Mouse (Mus musculus): ENCODE data around the gene Nfe2l2. TPM values are rescaled to one million over a fixed set of nuclear protein-coding genes. Genes with fewer than 3 reads are reported as not detected.
A peak's percentile ranks its signal among the peaks of the same experiment; 100 is the strongest.

The Nfe2l2 gene
- polyA plus RNA-seq (2014; fragmentation: Nextera tagmentation; extraction: Ambion mirVana) = 69.6 and 77.5 TPM in 2 replicates

DNA sequence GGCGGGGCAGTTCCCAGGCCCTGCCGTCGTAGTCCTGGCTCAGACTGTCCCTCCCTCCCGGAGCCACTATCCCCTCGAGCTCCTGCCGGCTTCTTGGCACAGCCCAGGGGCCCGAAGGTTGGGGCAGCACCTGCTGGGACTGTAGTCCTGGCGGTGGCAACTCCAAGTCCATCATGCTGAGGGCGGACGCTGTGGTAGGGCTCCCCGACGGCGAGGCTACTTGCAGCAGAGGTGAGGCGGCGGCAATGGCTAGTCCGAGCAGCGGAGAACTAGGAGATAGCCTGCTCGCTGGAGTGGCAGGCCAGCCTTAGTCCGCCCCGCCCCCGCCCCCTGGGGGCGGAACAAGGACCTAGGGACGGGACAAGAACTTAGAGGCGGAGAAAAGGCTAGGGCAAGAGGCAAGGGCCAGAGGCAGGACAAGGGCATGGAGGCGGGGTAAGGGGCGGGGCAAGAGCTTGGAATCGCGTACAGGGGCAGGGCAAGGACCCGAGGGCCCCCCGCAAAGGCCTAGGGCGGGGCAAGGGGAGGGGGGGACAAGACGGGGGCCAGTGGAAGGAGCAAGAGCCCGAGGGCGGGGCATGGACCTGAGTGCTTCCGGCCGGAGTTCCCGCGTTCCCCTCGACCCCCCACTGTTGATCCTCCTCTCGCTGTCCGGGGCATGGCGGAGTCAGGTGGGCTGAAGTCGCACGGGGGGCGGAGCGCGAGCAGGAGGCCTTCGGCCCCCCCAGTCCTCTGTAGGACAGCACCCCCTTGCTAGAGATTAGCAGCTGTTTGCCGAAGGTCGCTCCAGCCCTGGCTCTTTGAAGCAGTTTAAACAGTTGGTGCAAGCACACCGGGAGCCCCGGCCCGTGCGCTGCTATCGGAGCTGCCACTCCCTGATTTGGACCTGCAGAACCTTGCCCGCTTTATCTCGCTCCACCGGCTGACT, at the start of gene Nfe2l2:
Gene Nfe2l2, minus strand, starts transcription at position 408 of the 928 bp plus-strand sequence.
- H3K9ac ChIP-seq (ENCODE audit: low read depth, low read length) = peak within 1 kb of the TSS; percentile 90
- DNase-seq (ENCODE audit: low spot score) = peak; percentile 99
- peak within 1 kb of the TSS; percentile 99 for H3K27ac ChIP-seq (ENCODE audit: low read depth, low read length)
- under 1% methylated on average over 56 of the region's 58 CpGs for WGBS
- H3K4me3 ChIP-seq (ENCODE audit: low read depth, low read length) = peak within 1 kb of the TSS; percentile 73
- peaks cover 36% of the 10 kb centered on the region for H3K4me1 ChIP-seq (replicated peaks; ENCODE audit: control insufficient read depth, insufficient read depth, low read length)
- H3K36me3 ChIP-seq (ENCODE audit: control insufficient read depth, insufficient read depth, low read length) = no peaks in the 10 kb centered on the region
- H3K9me3 ChIP-seq (ENCODE audit: control insufficient read depth, low read length) = no peaks in the 10 kb centered on the region
- peak; percentile 91 for ATAC-seq (replicated peaks; ENCODE audit: low FRiP score)
- no peaks in the 10 kb centered on the region for H3K27me3 ChIP-seq (replicated peaks; ENCODE audit: control insufficient read depth, insufficient read depth, low read length)
- peak within 1 kb of the TSS; percentile 67 for H3K4me2 ChIP-seq

DNA sequence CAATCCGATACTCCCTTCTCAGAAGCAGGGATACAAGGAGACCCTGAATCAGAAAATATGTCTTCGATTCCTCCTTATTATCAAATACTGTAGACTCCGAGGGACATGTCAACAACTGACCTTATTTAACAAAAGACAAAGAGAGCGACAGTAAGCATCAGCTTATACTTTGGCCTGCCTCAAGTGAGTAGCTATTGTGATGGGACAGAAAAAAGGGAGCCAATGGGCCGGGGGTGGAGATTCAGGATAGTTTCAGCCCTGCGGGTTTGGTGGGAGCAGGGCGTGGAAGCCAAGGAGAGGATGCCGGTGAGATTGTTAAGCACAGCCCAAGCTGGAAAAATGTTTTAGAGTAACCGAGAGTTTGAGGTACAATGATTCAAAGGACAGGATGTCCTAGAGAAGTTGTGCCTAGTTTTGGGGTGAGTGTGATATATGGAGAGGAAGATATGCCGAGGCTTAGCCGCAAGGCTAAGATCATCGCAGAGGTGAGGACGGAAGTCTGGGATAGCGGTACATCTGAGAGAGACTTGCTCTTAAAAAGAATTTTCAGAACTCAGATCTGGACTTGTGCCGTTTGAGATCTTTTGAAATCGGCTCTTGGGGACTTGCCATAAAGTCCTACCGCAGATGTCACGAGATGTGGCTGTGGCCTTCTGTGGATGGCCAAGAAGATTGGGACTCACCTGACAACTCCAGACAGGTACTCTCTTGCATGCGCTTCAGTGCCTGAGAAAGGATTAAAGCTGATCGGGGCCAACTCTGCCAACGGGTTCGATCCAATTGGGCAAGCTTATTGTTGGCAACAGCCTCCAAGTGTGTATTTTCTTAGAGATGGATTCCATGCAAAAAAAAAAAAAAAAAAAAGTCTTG, 48.1 kb upstream of the Nfe2l2 start:
- Histone ChIP-seq H3K4me1 (replicated peaks; ENCODE audit: control insufficient read depth, insufficient read depth, low read length) (no peaks in the 10 kb centered on the region), H3K36me3 (ENCODE audit: control insufficient read depth, insufficient read depth, low read length) (no peaks in the 10 kb centered on the region), H3K9ac (ENCODE audit: low read depth, low read length) (no peak overlapping the region), H3K4me2 (no peak overlapping the region), H3K4me3 (ENCODE audit: low read depth, low read length) (no peak overlapping the region), H3K27me3 (replicated peaks; ENCODE audit: control insufficient read depth, insufficient read depth, low read length) (no peaks in the 10 kb centered on the region), H3K27ac (ENCODE audit: low read depth, low read length) (no peak overlapping the region), H3K9me3 (ENCODE audit: control insufficient read depth, low read length) (no peaks in the 10 kb centered on the region)
- DNase-seq (ENCODE audit: low spot score) (no peak), ATAC-seq (replicated peaks; ENCODE audit: low FRiP score) (no peak)
- 88% methylated on average over 22 of the region's 22 CpGs for WGBS

DNA sequence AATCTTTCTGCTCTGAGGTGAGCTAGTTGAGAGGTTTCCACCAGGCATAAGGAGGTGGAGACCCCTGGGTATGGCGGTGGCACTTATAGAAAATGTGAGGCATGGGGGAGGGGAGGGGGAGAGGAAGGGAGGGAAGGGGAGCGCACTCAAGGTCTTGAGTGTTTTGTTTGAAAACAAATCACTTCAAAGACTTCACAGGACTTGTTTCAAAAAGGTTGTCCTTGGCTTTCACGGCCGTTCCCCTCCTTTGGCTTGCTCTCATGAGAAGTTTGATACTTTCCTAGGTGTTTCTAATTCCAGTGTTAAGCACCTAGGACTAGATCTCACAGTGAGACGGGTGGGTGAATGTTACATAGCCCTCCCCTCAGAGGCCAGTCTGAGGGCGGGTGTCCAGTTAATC, 47.5 kb upstream of the Nfe2l2 start:
- no peak for ATAC-seq (replicated peaks; ENCODE audit: low FRiP score)
- 70% methylated on average over 6 of the region's 6 CpGs for WGBS

DNA sequence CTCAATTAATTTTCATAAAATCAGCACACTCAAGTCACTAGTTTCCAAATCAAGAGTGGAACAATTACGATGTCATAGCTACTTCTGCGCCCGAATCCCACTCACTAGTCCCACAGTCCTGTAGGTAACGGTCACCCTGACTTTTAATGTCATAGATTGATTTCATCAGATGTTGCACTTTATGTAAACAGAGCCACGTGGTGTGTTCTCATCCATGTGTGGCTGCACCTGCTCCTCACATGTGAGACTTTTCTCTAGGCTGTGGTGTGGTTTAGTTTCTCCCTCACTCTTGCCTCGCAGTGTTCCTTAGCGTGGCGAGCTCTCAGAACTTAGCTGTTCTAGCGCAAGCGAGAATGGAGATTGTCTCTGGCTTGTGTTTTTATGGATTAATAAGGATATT, 46.4 kb upstream of the Nfe2l2 start:
- H3K27ac ChIP-seq (ENCODE audit: low read depth, low read length) = no peak overlapping the region
- DNase-seq (ENCODE audit: low spot score) = no peak
- WGBS = 87% methylated on average over 10 of the region's 10 CpGs

More for the DNA sequence above, 47.5 kb upstream of the Nfe2l2 start:
- Histone ChIP-seq H3K4me2 (no peak overlapping the region), H3K27ac (ENCODE audit: low read depth, low read length) (no peak overlapping the region), H3K4me1 (replicated peaks; ENCODE audit: control insufficient read depth, insufficient read depth, low read length) (no peaks in the 10 kb centered on the region), H3K9me3 (ENCODE audit: control insufficient read depth, low read length) (no peaks in the 10 kb centered on the region), H3K27me3 (replicated peaks; ENCODE audit: control insufficient read depth, insufficient read depth, low read length) (no peaks in the 10 kb centered on the region), H3K4me3 (ENCODE audit: low read depth, low read length) (no peak overlapping the region), H3K9ac (ENCODE audit: low read depth, low read length) (no peak overlapping the region), H3K36me3 (ENCODE audit: control insufficient read depth, insufficient read depth, low read length) (no peaks in the 10 kb centered on the region)
- no peak for DNase-seq (ENCODE audit: low spot score)

DNA sequence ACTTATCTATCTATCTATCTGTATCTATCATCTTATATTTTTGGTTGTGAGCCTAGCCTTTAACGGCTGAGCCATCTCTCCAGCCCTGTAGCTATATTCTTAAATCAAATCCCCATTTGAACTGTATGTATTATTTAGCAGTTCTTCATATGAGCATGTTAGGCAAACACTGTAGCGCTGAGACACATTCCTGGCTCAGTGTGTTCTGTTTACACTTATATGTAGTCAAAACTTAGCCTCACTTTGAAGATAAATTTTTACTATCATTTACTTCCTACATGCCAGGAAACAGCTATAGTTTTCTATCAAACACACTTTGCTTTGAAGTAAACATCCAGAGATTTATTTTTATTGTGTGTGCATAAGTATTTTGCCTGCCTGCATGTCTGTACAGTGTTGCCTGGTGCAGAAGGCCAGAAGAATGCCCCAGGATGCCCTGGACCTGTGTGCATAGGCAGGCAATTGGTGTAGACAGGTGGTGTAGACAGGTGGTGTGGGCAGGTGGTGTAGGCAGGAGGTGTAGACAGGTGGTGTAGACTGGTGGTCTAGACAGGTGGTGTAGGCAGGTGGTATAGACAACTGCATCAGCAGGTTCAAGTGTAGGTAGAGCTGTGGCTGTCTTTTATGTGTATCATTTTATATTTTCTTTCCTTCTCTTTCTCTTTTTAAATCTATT, 45.7 kb upstream of the Nfe2l2 start:
- 90% methylated on average over 2 of the region's 2 CpGs for whole genome bisulfite sequencing
- no peaks in the 10 kb centered on the region for H3K9me3 ChIP-seq (ENCODE audit: control insufficient read depth, low read length)
- no peaks in the 10 kb centered on the region for H3K27me3 ChIP-seq (replicated peaks; ENCODE audit: control insufficient read depth, insufficient read depth, low read length)

More for the DNA sequence above, 46.4 kb upstream of the Nfe2l2 start:
- Histone ChIP-seq H3K9me3 (ENCODE audit: control insufficient read depth, low read length) (no peaks in the 10 kb centered on the region), H3K27me3 (replicated peaks; ENCODE audit: control insufficient read depth, insufficient read depth, low read length) (no peaks in the 10 kb centered on the region), H3K4me1 (replicated peaks; ENCODE audit: control insufficient read depth, insufficient read depth, low read length) (no peaks in the 10 kb centered on the region), H3K36me3 (ENCODE audit: control insufficient read depth, insufficient read depth, low read length) (no peaks in the 10 kb centered on the region), H3K9ac (ENCODE audit: low read depth, low read length) (no peak overlapping the region), H3K4me2 (no peak overlapping the region), H3K4me3 (ENCODE audit: low read depth, low read length) (no peak overlapping the region)
- no peak for ATAC-seq (replicated peaks; ENCODE audit: low FRiP score)

DNA sequence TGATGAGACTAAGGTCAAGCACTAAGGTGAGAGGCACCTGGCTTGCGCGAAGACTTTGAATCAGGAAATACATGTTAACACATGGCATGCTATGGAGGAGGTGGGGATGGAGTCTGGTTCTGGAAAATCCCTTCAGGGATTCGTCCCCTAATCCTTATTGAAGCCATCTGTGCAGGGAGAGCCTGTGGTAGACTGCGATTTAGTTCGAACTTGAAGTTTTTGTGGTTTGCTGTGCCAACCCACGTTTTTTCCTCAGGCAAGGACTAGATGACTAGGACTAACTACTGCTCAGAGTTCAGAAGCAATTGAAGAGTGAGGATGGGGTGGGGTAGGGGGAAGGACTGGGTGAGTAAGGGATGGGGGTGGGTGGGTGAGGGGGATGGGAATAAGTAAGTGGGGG, 44.4 kb upstream of the Nfe2l2 start:
- DNase-seq (ENCODE audit: low spot score) = no peak
- WGBS = 85% methylated on average over 6 of the region's 6 CpGs

More for the DNA sequence above, 45.7 kb upstream of the Nfe2l2 start:
- DNase-seq (ENCODE audit: low spot score) = no peak
- Histone ChIP-seq H3K27ac (ENCODE audit: low read depth, low read length) (no peak overlapping the region), H3K36me3 (ENCODE audit: control insufficient read depth, insufficient read depth, low read length) (no peaks in the 10 kb centered on the region), H3K4me2 (no peak overlapping the region), H3K4me1 (replicated peaks; ENCODE audit: control insufficient read depth, insufficient read depth, low read length) (no peaks in the 10 kb centered on the region), H3K4me3 (ENCODE audit: low read depth, low read length) (no peak overlapping the region), H3K9ac (ENCODE audit: low read depth, low read length) (no peak overlapping the region)
- no peak for ATAC-seq (replicated peaks; ENCODE audit: low FRiP score)

DNA sequence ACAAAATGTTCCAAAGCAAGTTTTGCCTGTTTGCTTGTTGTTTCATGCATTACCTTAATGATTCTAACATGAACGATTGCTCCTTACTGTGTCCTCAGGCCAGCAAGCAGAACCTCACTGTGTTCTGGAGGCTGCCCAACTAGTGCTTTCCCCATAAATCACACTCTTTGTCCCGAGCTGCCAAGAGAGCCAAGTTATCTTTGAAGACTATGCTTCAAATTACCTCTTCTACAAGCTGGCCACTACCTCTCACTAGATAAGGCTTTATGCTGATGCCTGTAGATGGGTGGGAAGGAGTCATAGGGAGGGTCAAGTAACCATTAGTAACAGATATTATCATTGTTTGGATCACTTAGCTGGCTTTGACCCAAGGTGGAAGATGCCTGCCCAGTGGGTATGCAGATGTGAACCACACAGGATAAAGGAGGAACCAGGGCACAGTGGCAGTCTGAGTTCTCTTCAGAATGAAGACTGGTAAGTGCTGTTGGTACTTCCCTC, 32.6 kb upstream of the Nfe2l2 start:
- WGBS = 53% methylated on average over 2 of the region's 2 CpGs
- no peaks in the 10 kb centered on the region for H3K9me3 ChIP-seq (ENCODE audit: control insufficient read depth, low read length)
- H3K4me2 ChIP-seq = no peak overlapping the region
- H3K4me1 ChIP-seq (replicated peaks; ENCODE audit: control insufficient read depth, insufficient read depth, low read length) = no peaks in the 10 kb centered on the region
- no peaks in the 10 kb centered on the region for H3K36me3 ChIP-seq (ENCODE audit: control insufficient read depth, insufficient read depth, low read length)
- no peaks in the 10 kb centered on the region for H3K27me3 ChIP-seq (replicated peaks; ENCODE audit: control insufficient read depth, insufficient read depth, low read length)
- H3K27ac ChIP-seq (ENCODE audit: low read depth, low read length) = no peak overlapping the region
- no peak overlapping the region for H3K9ac ChIP-seq (ENCODE audit: low read depth, low read length)
- no peak overlapping the region for H3K4me3 ChIP-seq (ENCODE audit: low read depth, low read length)
- DNase-seq (ENCODE audit: low spot score) (no peak), ATAC-seq (replicated peaks; ENCODE audit: low FRiP score) (no peak)

More for the DNA sequence above, 44.4 kb upstream of the Nfe2l2 start:
- Histone ChIP-seq H3K9ac (ENCODE audit: low read depth, low read length) (no peak overlapping the region), H3K36me3 (ENCODE audit: control insufficient read depth, insufficient read depth, low read length) (no peaks in the 10 kb centered on the region), H3K9me3 (ENCODE audit: control insufficient read depth, low read length) (no peaks in the 10 kb centered on the region), H3K4me2 (no peak overlapping the region), H3K27me3 (replicated peaks; ENCODE audit: control insufficient read depth, insufficient read depth, low read length) (no peaks in the 10 kb centered on the region), H3K4me3 (ENCODE audit: low read depth, low read length) (no peak overlapping the region), H3K27ac (ENCODE audit: low read depth, low read length) (no peak overlapping the region), H3K4me1 (replicated peaks; ENCODE audit: control insufficient read depth, insufficient read depth, low read length) (no peaks in the 10 kb centered on the region)
- no peak for ATAC-seq (replicated peaks; ENCODE audit: low FRiP score)

DNA sequence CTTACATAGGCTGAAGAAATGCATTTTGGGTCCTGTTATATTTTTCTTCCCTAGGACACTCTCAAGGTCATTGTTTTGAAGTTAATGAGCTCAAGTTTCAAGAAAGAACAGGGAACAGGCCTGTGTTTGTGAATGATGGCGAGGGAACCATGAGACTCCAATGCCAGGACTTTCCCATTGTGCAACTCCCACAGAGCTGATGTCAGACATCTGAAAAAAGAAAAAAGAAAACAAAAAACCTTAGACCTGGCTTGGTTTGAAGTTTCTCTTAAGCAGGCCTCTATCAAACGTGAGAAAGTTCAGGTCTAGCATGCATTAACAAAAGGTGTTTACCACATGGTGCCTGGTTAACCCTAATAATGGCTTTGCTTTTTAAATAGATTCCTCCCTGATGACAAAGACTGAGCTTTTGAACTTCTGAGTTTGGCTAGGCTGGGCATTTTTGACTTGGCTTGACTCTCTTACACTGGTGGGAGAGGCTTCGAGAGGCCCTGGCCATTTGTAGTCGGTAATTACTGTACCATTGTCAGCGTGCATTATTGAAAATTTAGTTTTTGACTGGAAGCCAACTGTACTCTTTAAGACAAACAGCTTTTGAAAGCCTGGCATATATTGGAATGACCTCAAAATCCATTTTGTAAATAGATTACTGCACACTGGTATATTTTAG, 29.9 kb upstream of the Nfe2l2 start:
- Histone ChIP-seq H3K4me1 (replicated peaks; ENCODE audit: control insufficient read depth, insufficient read depth, low read length) (no peaks in the 10 kb centered on the region; the same call in 1 of the 2 replicates), H3K27me3 (replicated peaks; ENCODE audit: control insufficient read depth, insufficient read depth, low read length) (no peaks in the 10 kb centered on the region), H3K9ac (ENCODE audit: low read depth, low read length) (no peak overlapping the region), H3K4me3 (ENCODE audit: low read depth, low read length) (no peak overlapping the region), H3K9me3 (ENCODE audit: control insufficient read depth, low read length) (no peaks in the 10 kb centered on the region), H3K36me3 (ENCODE audit: control insufficient read depth, insufficient read depth, low read length) (no peaks in the 10 kb centered on the region), H3K4me2 (no peak overlapping the region), H3K27ac (ENCODE audit: low read depth, low read length) (no peak overlapping the region)
- DNase-seq (ENCODE audit: low spot score) (no peak), ATAC-seq (replicated peaks; ENCODE audit: low FRiP score) (no peak)
- WGBS = 84% methylated on average over 5 of the region's 5 CpGs

Data from liver, embryonic 11.5 days (tissue).